Mouse (Mus musculus) v-Abl transformed pro-B cells (cell line): ENCODE results near the gene Insl3.

ENCODE experiments used
- in situ Hi-C, 2 experiments: fragments of 400-800 bp; cut with MboI; formaldehyde crosslinking; loops; one replicate each; pipeline ENCODE4 v1.15.1; 2025; ENCODE audit not compliant: unreplicated experiment in 2 of 2

Insl3 gene

GRCm38 (mm10) chr8:71689028-71689427 is at the start of gene Insl3:
TSS of gene Insl3 (plus strand) at chr8:71689214.
- in situ Hi-C loops: no loop called here

- in situ Hi-C loops: no loop called here
Measured at GRCm38 (mm10) chr8:71639318-71639717, 49.7 kb upstream of the Insl3 start.

- in situ Hi-C loops: no loop called here
Measured at GRCm38 (mm10) chr8:71645510-71645909, 43.5 kb upstream of the Insl3 start.

- in situ Hi-C loops: loop anchor here (25.0 kb wide), 1 partner anchor 767 kb away; the partner anchor contains the start of genes Rpl18a (in 2 of the 2) and Slc5a5 (in 2 of the 2)
Measured at GRCm38 (mm10) chr8:71654600-71654999, 34.4 kb upstream of the Insl3 start.

GRCm38 (mm10) chr8:71657816-71658215 is 31.2 kb upstream of the Insl3 start:
- in situ Hi-C loops: loop anchor here (5.0 to 25.0 kb wide), 2 partner anchors 166 to 771 kb away; partner anchors contain the start of genes Rpl18a (in 2 of the 2) and Slc5a5 (in 2 of the 2)

GRCm38 (mm10) chr8:71658515-71659049 is 30.4 kb upstream of the Insl3 start:
- in situ Hi-C loops: loop anchor here (5.0 to 25.0 kb wide), 2 partner anchors 166 to 771 kb away; partner anchors contain the start of genes Rpl18a (in 2 of the 2) and Slc5a5 (in 2 of the 2)

GRCm38 (mm10) chr8:71659751-71660150 is 29.3 kb upstream of the Insl3 start:
- in situ Hi-C loops: loop anchor here (5.0 to 25.0 kb wide), 4 partner anchors 97 to 772 kb away; partner anchors contain the start of genes Rpl18a (in 2 of the 2) and Slc5a5 (in 2 of the 2)

GRCm38 (mm10) chr8:71660325-71661120 is 28.5 kb upstream of the Insl3 start:
- in situ Hi-C loops: loop anchor here (5.0 to 25.0 kb wide), 3 partner anchors 98 to 773 kb away; partner anchors contain the start of genes Rpl18a (in 2 of the 2) and Slc5a5 (in 2 of the 2)

- in situ Hi-C loops: loop anchor here (25.0 kb wide), 1 partner anchor 778 kb away; the partner anchor contains the start of genes Rpl18a (in 2 of the 2) and Slc5a5 (in 2 of the 2)
Measured at GRCm38 (mm10) chr8:71665331-71666130, 23.5 kb upstream of the Insl3 start.

- in situ Hi-C loops: loop anchor here (25.0 kb wide), 1 partner anchor 780 kb away; the partner anchor contains the start of genes Rpl18a (in 2 of the 2) and Slc5a5 (in 2 of the 2)
Measured at GRCm38 (mm10) chr8:71666855-71667254, 22.2 kb upstream of the Insl3 start.

GRCm38 (mm10) chr8:71667256-71667655 is 21.8 kb upstream of the Insl3 start:
- in situ Hi-C loops: loop anchor here (25.0 kb wide), 1 partner anchor 780 kb away; the partner anchor contains the start of genes Rpl18a (in 2 of the 2) and Slc5a5 (in 2 of the 2)

GRCm38 (mm10) chr8:71668220-71668975 is 20.6 kb upstream of the Insl3 start:
- in situ Hi-C loops: loop anchor here (25.0 kb wide), 1 partner anchor 781 kb away; the partner anchor contains the start of genes Rpl18a (in 2 of the 2) and Slc5a5 (in 2 of the 2)

- in situ Hi-C loops: loop anchor here (25.0 kb wide), 1 partner anchor 783 kb away; the partner anchor contains the start of genes Rpl18a (in 2 of the 2) and Slc5a5 (in 2 of the 2)
Measured at GRCm38 (mm10) chr8:71670198-71670597, 18.8 kb upstream of the Insl3 start.

- in situ Hi-C loops: loop anchor here (25.0 kb wide), 1 partner anchor 784 kb away; the partner anchor contains the start of genes Rpl18a (in 2 of the 2) and Slc5a5 (in 2 of the 2)
Measured at GRCm38 (mm10) chr8:71670621-71671548, 18.1 kb upstream of the Insl3 start.

GRCm38 (mm10) chr8:71671549-71671965 is 17.5 kb upstream of the Insl3 start, which contains the start of gene Unc13a:
TSS of gene Unc13a (minus strand) at chr8:71671757.
- in situ Hi-C loops: loop anchor here (25.0 kb wide), 1 partner anchor 784 kb away; the partner anchor contains the start of genes Rpl18a (in 2 of the 2) and Slc5a5 (in 2 of the 2)

- in situ Hi-C loops: loop anchor here (25.0 kb wide), 1 partner anchor 785 kb away; the partner anchor contains the start of genes Rpl18a (in 2 of the 2) and Slc5a5 (in 2 of the 2)
Measured at GRCm38 (mm10) chr8:71672168-71672735, 16.8 kb upstream of the Insl3 start.

GRCm38 (mm10) chr8:71674071-71674470 is 14.9 kb upstream of the Insl3 start:
- in situ Hi-C loops: loop anchor here (25.0 kb wide), 1 partner anchor 787 kb away; the partner anchor contains the start of genes Rpl18a (in 2 of the 2) and Slc5a5 (in 2 of the 2)
